Mouse (Mus musculus): ENCODE measurements around the gene Dnajc5.
"Not testable (repeated sequence)": the region's sequence is repeated elsewhere in the genome, so short reads cannot be mapped to it uniquely, and the experiment has no call there.

The Dnajc5 gene

DNA sequence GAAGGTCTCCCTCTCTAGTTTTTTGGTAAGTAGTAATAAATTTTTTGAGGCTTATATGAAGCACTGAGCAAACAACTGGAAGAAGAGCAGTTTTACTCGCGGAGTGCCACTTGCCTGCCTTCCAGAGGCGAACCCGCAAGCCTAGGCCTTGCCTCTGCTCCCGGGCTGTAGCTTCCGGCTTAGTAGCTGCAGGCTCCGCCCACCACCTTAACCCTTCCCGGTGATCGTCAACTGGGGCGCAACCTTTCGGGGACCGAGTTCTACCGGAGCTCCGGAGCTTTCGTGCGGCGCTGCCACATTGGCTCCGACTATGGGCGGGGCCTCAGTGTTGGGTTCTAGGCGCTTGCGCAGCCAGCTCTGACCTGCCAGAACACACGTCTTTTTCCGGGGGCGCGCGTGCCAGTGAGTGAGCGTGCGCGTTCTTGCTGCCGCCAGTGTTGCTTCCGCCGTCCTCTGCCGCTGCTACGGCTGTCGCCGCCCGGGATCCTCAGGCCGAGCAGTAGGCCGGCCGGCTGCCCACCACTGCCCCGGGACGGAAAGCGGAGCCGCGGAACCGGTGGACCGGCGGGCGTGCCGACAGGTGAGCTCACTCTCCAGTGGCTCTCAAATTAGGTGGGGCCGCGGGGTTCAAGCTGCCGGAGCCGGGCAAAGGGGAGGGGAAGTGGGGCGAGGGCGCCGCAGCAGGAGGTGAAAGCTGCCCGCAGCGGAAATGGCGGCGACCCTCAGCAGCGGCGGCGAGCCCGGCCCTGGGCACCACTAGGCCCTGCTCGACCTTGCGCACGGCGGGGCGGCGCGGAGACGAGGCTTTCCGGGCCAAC lies at the start of gene Dnajc5:
TSS of gene Dnajc5 (plus strand) at position 368 of the 818 bp plus-strand sequence.
- peak; percentile 97 for DNase-seq

DNA sequence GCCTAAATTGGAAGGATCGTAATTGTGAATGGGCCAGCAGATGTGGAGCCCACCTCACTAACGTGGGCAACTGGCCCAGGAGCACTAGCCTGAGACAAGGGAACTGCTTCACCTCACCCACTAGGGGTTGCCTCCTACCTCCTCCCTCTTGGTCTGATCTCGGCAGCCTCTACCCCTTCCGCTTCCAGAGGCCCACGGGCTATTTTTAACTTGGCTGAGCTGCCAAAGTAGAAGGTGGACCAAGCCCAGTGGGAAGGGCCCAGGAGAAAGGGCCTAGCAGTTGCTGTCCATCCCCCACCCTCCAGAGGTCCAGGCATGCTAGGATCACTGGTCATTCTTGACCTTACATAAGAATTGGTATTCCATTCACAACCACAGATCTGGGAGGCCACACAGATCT lies 49.0 kb upstream of the Dnajc5 start:
- DNase-seq: no peak

DNA sequence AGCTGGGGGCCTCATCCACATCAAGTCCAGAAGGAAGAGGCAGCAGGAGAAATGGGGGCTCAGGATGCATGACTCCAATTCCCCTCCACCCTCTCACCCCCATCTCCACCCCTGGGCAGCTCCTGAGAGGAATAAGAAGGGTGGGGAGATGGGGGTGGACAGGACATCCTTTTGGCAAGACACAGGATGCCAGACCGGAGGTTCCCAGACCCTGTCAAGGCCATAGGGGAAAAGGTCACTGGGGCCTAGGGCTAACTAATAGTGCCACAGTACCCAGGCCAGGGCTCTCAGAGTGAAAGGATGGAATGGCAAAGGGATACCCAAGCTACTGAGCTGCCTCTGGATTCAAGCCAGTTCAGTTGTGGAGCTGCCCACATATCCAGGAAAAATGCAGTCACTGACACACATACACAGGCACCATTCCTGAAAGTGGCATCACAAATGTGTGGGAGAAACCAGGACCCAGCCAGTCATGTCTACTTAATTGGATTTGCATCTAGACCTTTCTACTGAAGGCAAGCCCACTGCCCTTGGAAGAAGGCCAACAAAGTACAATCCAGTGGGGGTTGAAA lies 47.9 kb upstream of the Dnajc5 start:
- DNase-seq: no peak

DNA sequence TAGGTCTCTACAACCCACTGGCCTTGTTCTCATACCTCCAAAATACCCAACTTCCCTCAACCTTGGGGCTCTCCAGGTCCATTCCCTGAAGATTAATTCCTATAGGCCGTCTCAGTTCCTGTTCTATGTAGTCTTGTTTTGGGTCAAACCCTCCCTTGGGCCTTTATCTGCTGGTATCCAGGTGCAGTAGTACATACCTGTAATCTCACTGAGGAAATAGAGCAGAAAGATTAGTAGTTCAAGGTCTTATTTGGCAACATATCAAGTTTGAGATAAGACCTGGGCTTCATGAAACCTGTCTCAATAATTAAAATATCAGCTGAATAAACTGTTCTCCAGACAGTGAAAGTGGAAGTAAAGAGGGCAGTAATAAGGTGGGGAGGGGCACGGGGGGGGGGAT lies 37.2 kb upstream of the Dnajc5 start:
- DNase-seq: no peak

DNA sequence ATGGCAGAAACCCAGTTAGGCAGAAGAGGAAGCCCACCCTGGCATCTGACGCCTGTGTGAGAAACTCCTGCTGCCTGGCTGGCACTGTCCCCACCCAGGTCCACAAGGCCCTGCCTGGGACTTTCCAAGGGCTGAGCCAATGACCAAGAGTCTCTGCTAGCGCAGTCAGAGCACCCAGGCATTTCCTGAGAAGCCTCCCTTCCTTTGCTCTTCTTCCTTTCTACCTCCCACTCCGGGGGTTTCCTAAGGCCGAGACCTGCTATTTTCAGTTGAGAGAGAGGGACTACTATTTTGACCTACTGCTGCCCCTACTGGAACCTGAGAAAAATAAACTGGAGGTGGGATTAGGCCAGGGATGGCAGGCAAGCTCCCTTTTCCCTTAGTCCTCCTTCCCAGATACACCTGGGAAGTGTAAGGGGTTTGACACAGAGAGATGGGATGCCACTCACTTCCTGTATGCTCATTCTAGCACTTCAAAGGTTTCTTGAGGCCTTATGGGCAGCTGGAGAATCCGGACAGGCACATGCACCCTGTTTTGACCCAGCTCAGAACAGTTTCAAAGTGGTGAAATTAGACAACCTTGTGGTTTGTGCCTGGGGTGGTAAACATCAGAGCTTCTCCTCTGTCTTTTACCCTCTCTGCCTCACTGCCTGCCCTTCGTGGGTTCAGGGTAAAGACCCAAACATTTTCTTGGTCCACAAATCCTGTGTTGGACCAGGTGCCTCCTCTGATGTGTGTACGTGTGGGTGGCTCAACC lies 36.5 kb upstream of the Dnajc5 start:
- no peak for DNase-seq

DNA sequence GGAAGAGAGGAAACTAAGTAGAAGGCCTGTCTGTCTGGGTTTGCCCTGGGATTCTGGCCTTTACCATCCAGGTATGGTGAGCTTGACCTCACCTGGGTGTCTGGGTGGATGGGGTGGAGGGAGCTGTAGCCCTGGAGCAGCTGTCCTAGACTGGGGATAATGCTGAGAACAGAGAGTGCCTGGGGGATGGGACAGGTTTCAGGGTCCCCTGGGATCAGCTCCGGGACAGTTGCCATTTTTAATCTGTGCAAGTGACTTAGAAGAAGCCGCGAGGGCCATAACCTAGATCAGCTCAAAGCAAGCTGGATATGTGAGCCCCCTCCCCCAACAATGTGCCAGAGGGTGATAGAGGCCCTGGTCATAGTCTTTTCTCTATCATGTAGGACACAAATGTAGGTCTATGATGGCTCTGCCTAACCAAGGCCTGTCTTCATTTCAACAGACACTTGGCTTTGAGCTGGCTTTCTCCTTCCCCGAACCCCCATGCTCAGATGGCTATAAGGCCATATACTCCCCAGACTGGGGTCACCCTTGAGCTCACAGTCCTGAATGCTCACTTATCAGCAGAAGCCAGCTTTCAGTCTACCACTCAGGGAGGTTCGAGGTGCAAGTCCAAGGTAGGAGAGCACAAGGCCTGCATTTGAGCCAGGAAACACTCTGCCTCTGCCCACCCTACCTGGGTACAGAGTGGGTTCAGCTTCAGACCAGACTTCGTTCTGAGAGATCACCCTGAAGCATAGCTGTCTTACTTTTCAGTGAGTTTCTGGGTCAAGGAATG lies 35.6 kb upstream of the Dnajc5 start:
- no peak for DNase-seq

DNA sequence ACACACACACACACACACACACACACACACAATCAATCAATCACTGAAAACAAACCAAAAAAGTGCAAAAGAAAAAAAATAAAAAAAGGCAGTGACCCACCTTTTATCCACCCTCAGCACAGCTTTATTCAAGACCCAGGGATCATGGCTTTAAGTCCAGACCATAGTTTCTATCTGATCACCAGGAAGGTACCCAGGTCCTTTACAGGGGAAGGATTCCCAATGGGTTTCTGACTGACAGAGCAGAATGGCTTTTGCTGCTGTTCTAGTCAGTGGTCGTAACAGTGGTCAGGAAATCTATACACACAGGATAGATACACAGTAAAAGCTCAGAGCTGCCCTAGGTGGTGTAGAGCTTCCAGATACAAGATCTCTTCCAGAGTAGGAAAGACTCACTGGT lies 34.5 kb upstream of the Dnajc5 start:
- DNase-seq: no peak

DNA sequence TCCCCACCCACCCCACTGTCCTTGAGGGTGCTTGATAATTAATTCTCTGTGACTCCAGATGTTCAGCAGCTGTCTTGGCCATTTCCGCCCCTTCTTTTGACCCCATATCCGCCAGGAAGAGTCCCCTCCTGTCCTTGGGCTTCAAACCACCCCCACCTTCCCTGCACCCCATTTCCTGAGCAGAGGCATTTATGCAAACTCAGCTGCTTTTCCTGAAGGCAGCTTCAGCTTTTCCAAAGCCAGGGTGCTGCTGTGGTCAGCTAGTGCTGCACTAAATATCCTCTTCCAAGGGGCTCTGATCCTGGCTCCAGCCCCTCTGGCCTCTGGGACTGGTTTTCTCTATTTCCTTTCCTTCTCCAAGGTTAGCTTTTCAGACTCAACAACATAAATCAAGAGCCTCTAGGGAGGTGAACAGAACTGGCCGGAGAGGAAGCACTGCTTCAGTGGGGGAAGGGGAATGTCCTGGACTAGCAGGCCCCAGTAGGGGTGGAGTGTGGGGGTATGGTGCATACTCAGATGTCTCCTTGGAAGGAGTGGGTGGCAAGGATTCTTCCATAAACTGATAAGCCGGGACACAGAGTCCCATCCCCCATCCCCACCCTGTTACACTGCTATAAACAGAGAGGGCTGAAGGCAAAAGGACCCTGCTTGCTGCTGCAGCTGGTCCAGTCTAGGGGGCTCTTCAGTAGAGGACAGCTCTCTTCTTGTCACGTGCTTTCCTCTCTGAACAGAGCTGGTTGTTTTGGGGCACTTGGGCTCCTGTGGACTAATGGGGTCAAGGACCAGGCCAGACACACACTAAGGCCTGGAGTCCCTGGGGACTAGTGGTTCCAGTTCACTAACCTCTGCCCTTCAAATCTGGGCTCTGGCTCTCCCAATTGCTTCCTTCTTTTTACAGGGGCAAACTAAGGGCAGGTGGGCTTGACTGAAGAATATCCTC lies 32.7 kb upstream of the Dnajc5 start:
- no peak for DNase-seq

DNA sequence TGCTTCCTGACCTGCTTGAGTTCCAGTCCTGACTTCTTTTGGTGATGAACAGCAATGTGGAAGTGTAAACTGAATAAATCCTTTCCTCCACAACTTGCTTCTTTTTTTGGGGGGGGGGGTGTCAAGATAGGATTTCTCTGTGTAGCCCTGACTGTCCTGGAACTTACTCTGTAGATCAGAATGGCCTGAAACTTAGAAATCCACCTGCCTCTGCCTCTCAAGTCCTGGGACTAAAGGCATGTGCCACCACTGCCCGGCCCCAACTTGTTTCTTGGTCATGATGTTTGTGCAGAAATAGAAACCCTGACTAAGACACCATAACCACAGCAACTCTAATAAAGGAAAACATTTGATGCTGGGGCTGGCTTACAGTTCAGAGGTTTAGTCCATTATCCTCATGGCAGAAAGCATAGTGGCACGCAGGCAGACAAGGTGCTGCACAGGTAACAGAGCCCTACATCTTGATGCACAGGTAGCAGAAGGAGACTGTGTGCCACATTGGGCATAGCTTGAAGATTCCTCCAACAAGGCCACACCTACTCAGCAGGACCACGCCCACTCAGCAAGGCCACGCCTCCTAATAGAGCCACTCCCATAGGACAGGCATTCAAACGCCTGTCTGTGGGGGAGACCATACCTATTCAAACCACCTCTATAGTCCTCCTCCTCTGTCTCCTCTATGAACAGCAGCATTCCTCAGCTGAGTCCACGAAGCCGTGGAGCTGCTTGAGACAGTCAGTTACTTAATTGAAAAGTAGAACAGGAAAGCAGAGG lies 28.7 kb upstream of the Dnajc5 start:
- no peak for DNase-seq

DNA sequence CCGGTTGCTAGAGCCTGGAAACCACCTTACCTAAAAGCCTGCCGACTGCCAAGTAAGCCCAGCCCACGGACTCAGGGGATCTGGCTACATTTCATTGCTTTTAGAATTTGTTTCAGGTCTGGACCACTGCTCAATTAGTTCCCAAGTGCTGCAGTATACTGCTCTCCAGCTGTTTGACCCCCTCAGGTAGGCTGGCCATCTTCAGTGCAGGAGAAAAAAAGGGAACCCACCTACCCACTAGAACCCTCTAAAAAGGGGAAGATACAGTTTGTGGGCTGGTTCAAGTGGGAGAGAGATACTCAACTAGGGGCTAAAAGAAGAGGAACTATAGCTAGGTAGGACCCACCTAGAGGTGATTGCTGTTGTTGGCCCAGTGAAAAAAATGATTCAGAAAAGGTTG lies 28.1 kb upstream of the Dnajc5 start:
- DNase-seq: no peak

DNA sequence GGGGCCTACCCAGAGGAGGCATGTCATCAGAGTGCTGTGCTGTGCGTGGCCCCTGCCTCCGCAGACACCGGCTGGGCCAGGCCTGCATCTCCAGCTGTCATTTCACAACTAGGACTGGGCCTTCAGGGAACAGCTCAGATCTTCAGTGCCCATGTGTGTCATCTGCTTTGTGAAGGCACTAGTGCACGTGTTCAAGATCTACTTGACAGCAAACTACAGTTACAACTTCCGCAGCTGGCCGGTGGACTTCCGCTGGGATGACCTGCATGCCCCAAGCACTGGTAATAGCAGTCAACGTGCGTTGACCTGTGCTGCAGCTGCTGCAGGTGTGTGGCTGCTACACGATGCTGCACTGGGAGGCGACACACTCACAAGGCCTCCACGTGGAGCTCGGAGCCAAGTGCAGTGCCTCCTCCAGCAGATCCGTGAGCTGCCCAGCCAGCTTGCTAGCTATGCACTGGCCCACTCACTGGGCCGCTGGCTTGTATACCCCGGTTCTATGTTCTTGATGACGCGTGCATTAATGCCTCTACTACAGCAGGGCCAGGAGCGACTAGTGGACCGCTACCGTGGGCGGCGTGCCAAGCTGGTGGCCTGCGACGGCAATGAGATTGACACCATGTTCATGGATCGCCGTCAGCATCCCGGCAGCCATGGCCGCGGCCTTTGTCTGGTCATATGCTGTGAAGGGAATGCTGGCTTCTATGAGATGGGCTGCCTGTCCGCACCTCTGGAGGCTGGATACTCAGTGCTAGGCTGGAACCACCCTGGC lies 26.9 kb upstream of the Dnajc5 start, which contains the start of gene Abhd16b:
TSS of gene Abhd16b (plus strand) at position 51 of the 772 bp plus-strand sequence.
- no peak for DNase-seq

DNA sequence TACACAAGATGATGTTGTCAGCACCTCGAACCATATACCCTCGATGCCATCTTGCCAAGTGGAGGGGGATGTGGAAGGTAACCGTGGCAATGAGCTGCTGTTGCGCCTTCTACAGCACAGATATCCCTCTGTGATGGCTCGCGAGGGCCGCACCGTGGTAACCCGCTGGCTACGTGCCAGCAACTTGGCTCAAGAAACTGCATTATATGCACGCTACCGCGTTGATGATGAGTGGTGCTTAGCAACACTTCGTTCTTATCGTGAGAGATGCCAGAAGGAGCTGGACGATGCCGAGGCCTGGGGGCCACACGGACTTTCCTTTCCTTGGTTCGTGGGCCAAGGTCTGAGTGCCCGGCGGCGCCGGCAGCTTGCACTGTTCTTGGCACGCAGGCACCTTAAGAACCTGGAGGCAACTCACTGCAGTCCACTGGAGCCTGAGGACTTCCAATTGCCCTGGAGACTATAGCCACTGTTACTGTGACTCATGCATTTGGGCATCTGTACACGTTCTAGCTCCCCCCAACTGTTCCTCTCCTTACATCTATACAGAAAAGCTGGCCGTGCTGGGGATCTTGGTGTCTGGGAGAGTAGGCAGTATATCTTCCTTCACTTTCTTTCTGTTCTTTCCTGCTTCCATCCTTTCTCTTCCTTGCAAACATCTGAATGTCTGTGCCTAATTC lies 25.9 kb upstream of the Dnajc5 start:
- no peak for DNase-seq

DNA sequence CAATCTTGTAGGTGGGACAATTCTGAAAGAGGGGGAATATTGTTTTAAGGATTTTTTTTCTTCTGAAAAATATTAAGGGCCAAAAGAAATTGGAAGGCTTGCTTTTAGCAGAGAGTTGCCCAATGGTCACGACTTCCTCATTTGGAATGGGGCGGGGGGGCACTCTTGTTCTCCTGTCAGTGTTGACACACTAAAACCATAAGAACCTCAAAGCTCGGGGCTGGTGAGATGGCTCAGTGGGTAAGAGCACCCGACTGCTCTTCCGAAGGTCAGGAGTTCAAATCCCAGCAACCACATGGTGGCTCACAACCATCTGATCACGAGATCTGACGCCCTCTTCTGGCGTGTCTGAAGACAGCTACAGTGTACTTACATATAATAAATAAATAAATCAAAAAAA lies 24.4 kb upstream of the Dnajc5 start:
- DNase-seq: not testable (repeated sequence)

DNA sequence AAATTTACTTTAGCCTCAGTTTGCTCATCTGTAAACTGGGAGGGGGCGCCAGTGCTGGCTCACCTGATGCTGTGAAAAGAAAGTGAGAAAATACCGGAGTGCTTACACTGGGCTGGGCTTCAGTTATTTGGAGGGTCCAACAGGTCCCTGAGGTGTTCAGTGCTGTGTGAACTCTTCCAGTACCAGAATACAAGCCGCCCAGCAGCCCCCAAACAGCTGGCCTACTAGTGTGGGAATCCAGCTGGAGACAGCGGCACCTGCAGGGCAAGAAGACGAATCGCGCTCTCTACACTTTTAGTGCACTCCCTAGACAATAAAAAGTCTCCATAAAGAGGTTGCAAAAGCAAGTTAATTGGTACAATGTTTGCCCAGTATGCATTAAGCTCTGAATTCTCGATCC lies 24.0 kb upstream of the Dnajc5 start:
- peak; percentile 44 for DNase-seq

DNA sequence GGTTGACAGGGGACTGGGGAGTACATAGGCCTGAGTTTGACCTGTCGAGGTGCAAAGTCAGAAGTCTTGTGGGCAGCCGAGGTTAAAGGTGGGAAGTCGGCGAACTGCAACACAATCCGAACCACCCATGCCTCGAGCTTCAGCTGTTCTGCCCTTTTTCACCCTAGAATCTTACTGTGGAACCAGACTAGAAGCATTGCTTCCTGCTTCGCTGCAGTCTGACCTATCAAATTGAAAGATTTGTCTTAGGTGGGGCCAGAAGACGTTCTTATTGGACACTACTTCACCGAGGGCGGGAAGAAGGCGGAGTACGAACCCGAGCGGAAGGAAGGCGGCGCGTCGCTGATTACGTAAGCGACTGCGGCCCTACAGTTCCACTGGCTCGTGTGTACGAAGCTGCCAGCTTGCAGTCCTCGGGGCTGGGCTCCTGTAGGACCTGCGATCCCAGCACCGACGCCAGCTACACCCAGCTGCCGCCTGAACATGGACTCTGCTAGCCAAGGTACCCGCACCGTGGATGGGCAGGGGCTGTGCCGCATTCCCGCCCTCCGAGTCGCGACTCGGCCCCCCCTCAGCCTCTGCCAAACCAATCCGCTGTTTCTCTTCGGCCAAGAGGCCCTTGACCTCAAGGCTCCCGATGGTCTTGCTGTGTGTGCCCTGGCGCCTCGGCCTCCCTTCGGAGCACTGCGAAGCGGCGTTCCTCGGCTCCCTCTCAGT lies 23.3 kb upstream of the Dnajc5 start, which contains the start of gene Tpd52l2:
TSS of gene Tpd52l2 (plus strand) at position 312 of the 717 bp plus-strand sequence.
- DNase-seq: peak; percentile 88

DNA sequence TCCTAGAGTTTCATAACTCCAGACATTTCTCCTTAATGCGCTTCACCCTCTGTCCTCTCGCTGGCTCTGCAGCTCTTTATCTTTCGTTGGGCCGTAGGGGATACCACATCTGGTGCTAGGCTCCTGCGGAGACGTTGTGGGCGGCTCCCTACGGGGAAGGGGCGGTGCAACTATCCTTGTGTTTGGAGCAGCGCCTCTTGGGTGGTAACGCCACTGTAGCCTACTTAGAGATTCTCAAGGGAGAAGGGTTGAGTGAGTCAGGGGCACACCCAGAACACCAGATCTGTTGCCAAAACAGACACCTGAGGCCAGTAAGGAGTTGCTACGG lies 22.8 kb upstream of the Dnajc5 start:
- peak; percentile 26 for DNase-seq

DNA sequence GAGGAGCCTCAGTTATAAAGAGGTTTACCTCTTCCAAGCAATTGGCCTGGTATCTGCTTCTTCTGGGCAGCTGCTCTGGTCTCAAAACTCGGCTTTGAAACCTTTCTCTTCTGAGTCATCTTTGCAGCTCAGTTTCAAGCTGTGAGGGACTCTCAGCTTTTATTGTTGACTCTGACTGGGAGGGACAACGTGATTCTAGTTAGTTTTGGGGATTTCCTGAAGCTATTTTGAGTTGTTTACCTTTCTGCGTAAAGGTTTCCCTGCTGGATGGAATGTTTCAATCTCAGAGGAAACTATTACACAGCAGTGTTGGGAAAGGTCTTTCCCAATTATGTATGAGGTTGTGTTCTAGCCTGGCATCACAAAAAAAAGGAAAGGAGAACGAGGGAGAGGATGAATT lies 21.6 kb upstream of the Dnajc5 start:
- DNase-seq: no peak

DNA sequence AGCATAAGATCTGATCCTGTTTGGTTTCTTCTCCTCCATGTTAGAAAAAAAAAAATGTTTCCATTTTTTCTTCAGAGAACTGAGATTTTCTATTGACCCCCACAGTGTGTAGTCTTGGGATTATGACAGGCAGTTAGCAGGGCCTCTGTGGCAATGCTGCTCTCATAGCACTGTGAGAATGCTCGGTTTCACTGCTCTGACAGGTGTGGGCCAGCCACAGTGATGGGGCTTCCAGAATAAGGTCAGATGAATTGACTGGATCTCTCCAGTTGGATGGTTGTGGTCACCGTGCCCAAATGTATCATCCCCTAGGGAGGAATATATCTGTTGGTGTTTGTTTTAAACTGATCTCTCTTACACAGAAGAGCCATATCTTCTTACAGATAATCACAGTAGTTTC lies 11.1 kb upstream of the Dnajc5 start:
- DNase-seq: no peak

DNA sequence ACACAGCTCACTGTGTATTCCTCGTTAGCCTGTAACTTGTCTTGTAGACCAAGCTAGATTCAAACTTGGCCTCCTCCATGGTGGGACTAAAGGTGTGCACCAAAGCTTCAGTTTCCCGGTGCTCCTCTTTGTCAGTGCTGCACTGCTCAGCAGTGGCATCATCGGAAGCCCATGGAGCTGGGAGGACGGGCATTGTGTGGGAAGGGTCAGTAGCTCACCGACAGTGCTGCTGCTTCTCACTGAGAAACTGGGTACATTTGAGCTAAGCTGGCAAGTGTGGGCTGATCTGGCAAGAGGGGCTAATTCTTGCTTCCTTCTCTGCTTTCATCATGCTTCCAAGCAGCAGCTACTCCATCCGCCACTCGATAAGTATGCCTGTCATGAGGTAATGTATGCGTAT lies 9.1 kb upstream of the Dnajc5 start:
- no peak for DNase-seq

Data from right cerebral cortex, postnatal 25 days (tissue).